Mouse (Mus musculus): ENCODE measurements around the gene Cep83. TPM values are rescaled to one million over a fixed set of nuclear protein-coding genes. Genes with fewer than 3 reads are reported as not detected.

Gene Cep83
- polyA plus RNA-seq, 1 experiment from 2014 or later: 30.1 TPM

DNA sequence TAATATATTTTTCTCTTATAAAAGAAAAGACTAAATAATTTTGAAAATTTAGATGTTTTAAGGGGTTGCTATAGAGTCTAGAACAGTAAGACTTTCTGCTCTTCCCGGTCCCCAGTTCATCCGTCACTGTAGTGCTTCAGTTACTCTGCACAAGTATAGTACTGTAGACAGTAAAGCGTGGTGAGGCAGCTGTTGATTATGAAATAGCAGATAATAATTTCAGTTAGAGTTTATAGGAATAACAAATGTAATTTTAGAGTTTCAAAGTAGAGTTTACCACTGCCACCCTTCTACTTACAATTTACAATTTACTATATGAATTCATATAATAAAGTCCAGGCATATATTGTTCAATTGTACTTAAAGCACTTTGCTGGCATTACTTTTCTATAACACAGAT, 42.0 kb downstream of the Cep83 start:
- H3K27ac ChIP-seq (replicated peaks; ENCODE audit: low read depth, low read length): no peak overlapping the region
- no peak overlapping the region for H3K4me2 ChIP-seq (ENCODE audit: low read depth, low read length)
- H3K9ac ChIP-seq (replicated peaks; ENCODE audit: low read length): no peak overlapping the region
- H3K4me1 ChIP-seq (ENCODE audit: control insufficient read depth, insufficient read depth, low read length): no peaks in the 10 kb centered on the region
- H3K9me3 ChIP-seq (replicated peaks; ENCODE audit: control insufficient read depth, low read length): no peaks in the 10 kb centered on the region
- WGBS: 93% methylated on average over 3 of the region's 3 CpGs
- H3K4me3 ChIP-seq (ENCODE audit: low read depth, low read length): no peak overlapping the region
- H3K27me3 ChIP-seq (ENCODE audit: control insufficient read depth, insufficient read depth, low read length): no peaks in the 10 kb centered on the region
- ATAC-seq (replicated peaks; ENCODE audit: insufficient number of reproducible peaks, low FRiP score, low TSS enrichment, low read depth): no peak
- no peak for DNase-seq (ENCODE audit: low spot score)
- H3K36me3 ChIP-seq (replicated peaks; ENCODE audit: control insufficient read depth, insufficient read depth, low read depth, low read length): no peaks in the 10 kb centered on the region

DNA sequence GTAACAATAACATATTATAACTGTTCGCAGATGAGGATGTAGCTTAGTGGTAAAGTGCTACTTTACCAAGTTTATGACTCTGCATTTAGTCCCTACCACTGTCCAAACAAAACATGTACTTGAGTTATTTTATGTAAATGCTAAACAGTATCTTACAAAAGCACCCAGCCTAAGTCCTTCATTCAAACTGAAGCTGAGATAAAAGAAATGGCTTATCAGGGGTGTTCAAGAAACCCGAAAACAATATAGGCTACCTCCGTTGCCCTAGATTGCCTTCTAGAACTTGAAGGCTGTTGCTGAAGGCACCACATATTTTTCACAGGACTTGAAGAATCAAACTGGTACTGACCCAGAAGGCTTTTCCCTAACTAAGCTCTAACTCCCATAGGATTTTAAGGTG, 46.4 kb downstream of the Cep83 start:
- no peak overlapping the region for H3K4me3 ChIP-seq (ENCODE audit: low read depth, low read length)
- DNase-seq (ENCODE audit: low spot score) (no peak), ATAC-seq (replicated peaks; ENCODE audit: insufficient number of reproducible peaks, low FRiP score, low TSS enrichment, low read depth) (no peak)
- no peaks in the 10 kb centered on the region for H3K4me1 ChIP-seq (ENCODE audit: control insufficient read depth, insufficient read depth, low read length)
- H3K9me3 ChIP-seq (replicated peaks; ENCODE audit: control insufficient read depth, low read length): no peaks in the 10 kb centered on the region
- WGBS: 93% methylated on average over 3 of the region's 3 CpGs
- no peak overlapping the region for H3K4me2 ChIP-seq (ENCODE audit: low read depth, low read length)
- H3K36me3 ChIP-seq (replicated peaks; ENCODE audit: control insufficient read depth, insufficient read depth, low read depth, low read length): no peaks in the 10 kb centered on the region
- H3K27me3 ChIP-seq (ENCODE audit: control insufficient read depth, insufficient read depth, low read length): no peaks in the 10 kb centered on the region
- H3K27ac ChIP-seq (replicated peaks; ENCODE audit: low read depth, low read length): no peak overlapping the region
- no peak overlapping the region for H3K9ac ChIP-seq (replicated peaks; ENCODE audit: low read length)

DNA sequence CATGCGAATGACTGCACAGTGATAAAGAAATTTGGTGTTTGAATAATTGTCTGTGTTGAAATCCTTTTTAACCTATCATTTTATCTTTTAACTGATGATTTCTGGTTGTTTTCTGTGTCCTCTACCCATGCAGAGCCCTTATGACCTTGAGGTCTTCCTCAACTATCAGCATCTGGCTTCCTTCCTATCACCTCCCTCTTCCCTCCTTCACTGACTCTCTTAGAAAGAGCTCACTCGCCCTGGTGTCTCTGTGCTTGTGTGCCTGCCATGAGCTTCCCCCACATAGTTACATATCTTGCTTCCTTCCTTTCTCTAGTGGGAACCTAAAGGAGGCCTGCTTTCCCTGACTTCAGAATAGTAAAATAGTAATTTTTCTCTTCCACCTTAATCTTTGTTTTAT, 51.8 kb downstream of the Cep83 start:
- 83% methylated on average over 2 of the region's 2 CpGs for WGBS

DNA sequence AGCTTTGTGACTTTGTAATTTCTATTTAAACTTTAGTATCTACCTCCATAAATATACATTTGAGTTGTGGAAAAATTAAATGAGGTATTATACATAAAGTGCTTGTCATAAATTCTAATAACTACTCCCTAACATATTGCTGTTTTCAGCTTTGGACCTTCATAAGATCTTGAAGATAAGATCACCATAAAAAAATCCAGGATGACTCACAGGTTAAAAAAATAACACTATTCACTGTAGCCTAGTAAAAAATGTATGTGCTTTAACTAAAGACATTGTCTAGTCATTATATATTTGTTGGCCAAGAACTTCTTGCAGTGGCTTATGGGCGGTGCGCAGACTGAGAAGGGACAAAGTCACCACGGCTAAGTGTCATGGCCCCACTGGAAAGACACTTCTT, 53.0 kb downstream of the Cep83 start:
- H3K27me3 ChIP-seq (ENCODE audit: control insufficient read depth, insufficient read depth, low read length): no peaks in the 10 kb centered on the region
- H3K4me2 ChIP-seq (ENCODE audit: low read depth, low read length): no peak overlapping the region
- no peaks in the 10 kb centered on the region for H3K4me1 ChIP-seq (ENCODE audit: control insufficient read depth, insufficient read depth, low read length)
- H3K4me3 ChIP-seq (ENCODE audit: low read depth, low read length): no peak overlapping the region
- 95% methylated on average over 3 of the region's 3 CpGs for WGBS
- no peaks in the 10 kb centered on the region for H3K36me3 ChIP-seq (replicated peaks; ENCODE audit: control insufficient read depth, insufficient read depth, low read depth, low read length)
- DNase-seq (ENCODE audit: low spot score): no peak
- H3K9ac ChIP-seq (replicated peaks; ENCODE audit: low read length): no peak overlapping the region
- ATAC-seq (replicated peaks; ENCODE audit: insufficient number of reproducible peaks, low FRiP score, low TSS enrichment, low read depth): no peak
- no peak overlapping the region for H3K27ac ChIP-seq (replicated peaks; ENCODE audit: low read depth, low read length)
- H3K9me3 ChIP-seq (replicated peaks; ENCODE audit: control insufficient read depth, low read length): no peaks in the 10 kb centered on the region

More for the DNA sequence above, 51.8 kb downstream of the Cep83 start:
- Histone ChIP-seq H3K27ac (replicated peaks; ENCODE audit: low read depth, low read length) (no peak overlapping the region), H3K4me2 (ENCODE audit: low read depth, low read length) (no peak overlapping the region), H3K36me3 (replicated peaks; ENCODE audit: control insufficient read depth, insufficient read depth, low read depth, low read length) (no peaks in the 10 kb centered on the region), H3K9ac (replicated peaks; ENCODE audit: low read length) (no peak overlapping the region), H3K4me1 (ENCODE audit: control insufficient read depth, insufficient read depth, low read length) (no peaks in the 10 kb centered on the region), H3K9me3 (replicated peaks; ENCODE audit: control insufficient read depth, low read length) (no peaks in the 10 kb centered on the region), H3K4me3 (ENCODE audit: low read depth, low read length) (no peak overlapping the region), H3K27me3 (ENCODE audit: control insufficient read depth, insufficient read depth, low read length) (no peaks in the 10 kb centered on the region)
- DNase-seq (ENCODE audit: low spot score) (no peak), ATAC-seq (replicated peaks; ENCODE audit: insufficient number of reproducible peaks, low FRiP score, low TSS enrichment, low read depth) (no peak)

DNA sequence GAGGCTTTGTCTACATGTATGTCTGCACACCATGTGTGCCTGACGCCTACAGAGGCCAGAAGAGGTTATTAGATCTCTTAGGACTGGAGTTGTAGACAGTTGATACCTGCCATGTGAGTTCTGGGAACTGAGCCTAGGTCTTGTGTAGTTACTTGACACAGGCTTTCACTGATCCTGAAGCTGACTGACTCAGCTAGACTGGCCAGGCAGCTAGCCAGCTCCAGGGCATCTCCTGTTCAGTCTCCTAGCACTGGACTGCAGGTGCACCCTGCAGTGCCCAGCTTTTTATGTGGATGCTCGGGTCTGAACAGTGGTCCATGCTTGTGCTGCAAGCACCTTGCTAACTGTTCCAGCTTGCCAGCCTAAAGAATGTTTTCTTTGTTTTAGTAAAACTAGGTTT, 58.6 kb downstream of the Cep83 start:
- no peaks in the 10 kb centered on the region for H3K4me1 ChIP-seq (ENCODE audit: control insufficient read depth, insufficient read depth, low read length)
- H3K4me3 ChIP-seq (ENCODE audit: low read depth, low read length): no peak overlapping the region
- H3K27me3 ChIP-seq (ENCODE audit: control insufficient read depth, insufficient read depth, low read length): no peaks in the 10 kb centered on the region
- no peak overlapping the region for H3K4me2 ChIP-seq (ENCODE audit: low read depth, low read length)
- H3K36me3 ChIP-seq (replicated peaks; ENCODE audit: control insufficient read depth, insufficient read depth, low read depth, low read length): no peaks in the 10 kb centered on the region
- no peak overlapping the region for H3K9ac ChIP-seq (replicated peaks; ENCODE audit: low read length)
- 84% methylated on average over 2 of the region's 2 CpGs for WGBS
- ATAC-seq (replicated peaks; ENCODE audit: insufficient number of reproducible peaks, low FRiP score, low TSS enrichment, low read depth) (no peak), DNase-seq (ENCODE audit: low spot score) (no peak)
- no peaks in the 10 kb centered on the region for H3K9me3 ChIP-seq (replicated peaks; ENCODE audit: control insufficient read depth, low read length)
- H3K27ac ChIP-seq (replicated peaks; ENCODE audit: low read depth, low read length): no peak overlapping the region

DNA sequence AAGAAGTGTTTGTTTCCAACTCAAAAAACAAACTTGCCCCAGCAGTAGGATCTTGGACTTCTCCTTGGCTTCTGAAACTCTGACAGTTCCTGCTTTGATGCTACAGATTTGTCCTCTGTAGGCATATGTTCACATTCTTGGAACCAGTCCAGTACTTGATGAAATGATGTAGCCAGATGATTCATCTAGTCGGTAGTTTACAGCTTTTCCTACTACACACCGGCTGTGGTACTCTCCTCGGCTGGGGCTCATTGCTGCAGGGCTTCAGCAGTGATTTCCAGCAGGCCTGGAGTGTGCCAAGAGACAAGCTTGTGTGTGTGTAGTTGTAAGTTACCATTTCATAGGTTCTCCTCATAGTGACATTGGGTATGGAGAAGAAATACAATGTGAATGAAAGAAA, 83.0 kb downstream of the Cep83 start:
- H3K27ac ChIP-seq (replicated peaks; ENCODE audit: low read depth, low read length): no peak overlapping the region
- no peak overlapping the region for H3K9ac ChIP-seq (replicated peaks; ENCODE audit: low read length)
- H3K36me3 ChIP-seq (replicated peaks; ENCODE audit: control insufficient read depth, insufficient read depth, low read depth, low read length): no peaks in the 10 kb centered on the region
- H3K4me1 ChIP-seq (ENCODE audit: control insufficient read depth, insufficient read depth, low read length): no peaks in the 10 kb centered on the region
- H3K4me2 ChIP-seq (ENCODE audit: low read depth, low read length): no peak overlapping the region
- no peak overlapping the region for H3K4me3 ChIP-seq (ENCODE audit: low read depth, low read length)
- WGBS: 75% methylated on average over 3 of the region's 3 CpGs
- H3K9me3 ChIP-seq (replicated peaks; ENCODE audit: control insufficient read depth, low read length): no peaks in the 10 kb centered on the region
- no peak for ATAC-seq (replicated peaks; ENCODE audit: insufficient number of reproducible peaks, low FRiP score, low TSS enrichment, low read depth)
- DNase-seq (ENCODE audit: low spot score): no peak
- no peaks in the 10 kb centered on the region for H3K27me3 ChIP-seq (ENCODE audit: control insufficient read depth, insufficient read depth, low read length)

DNA sequence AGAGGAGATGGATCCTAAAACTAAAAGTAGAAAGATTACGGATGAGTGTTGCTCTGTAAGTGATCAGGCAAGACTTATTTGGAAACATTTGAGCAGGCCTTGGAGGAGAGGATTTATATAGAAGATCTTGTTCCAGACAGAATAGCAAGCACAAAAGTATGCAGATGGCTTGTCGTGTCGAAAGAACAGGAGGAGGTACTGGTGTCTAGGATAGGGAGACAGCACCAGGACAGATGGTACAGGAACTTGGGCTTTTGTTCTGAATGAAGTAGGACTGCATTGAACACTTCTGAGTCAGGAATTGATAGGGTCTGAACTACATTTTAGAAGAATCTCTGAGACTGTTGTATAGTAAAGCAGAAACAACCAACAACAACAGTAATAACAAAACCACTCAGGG, 89.1 kb downstream of the Cep83 start:
- H3K4me1 ChIP-seq (ENCODE audit: control insufficient read depth, insufficient read depth, low read length): no peaks in the 10 kb centered on the region
- no peak overlapping the region for H3K4me2 ChIP-seq (ENCODE audit: low read depth, low read length)
- DNase-seq (ENCODE audit: low spot score): no peak
- H3K4me3 ChIP-seq (ENCODE audit: low read depth, low read length): no peak overlapping the region
- H3K9me3 ChIP-seq (replicated peaks; ENCODE audit: control insufficient read depth, low read length): no peaks in the 10 kb centered on the region
- no peak for ATAC-seq (replicated peaks; ENCODE audit: insufficient number of reproducible peaks, low FRiP score, low TSS enrichment, low read depth)
- H3K9ac ChIP-seq (replicated peaks; ENCODE audit: low read length): no peak overlapping the region
- WGBS: 96% methylated on average over 3 of the region's 3 CpGs
- no peak overlapping the region for H3K27ac ChIP-seq (replicated peaks; ENCODE audit: low read depth, low read length)
- no peaks in the 10 kb centered on the region for H3K36me3 ChIP-seq (replicated peaks; ENCODE audit: control insufficient read depth, insufficient read depth, low read depth, low read length)
- no peaks in the 10 kb centered on the region for H3K27me3 ChIP-seq (ENCODE audit: control insufficient read depth, insufficient read depth, low read length)

DNA sequence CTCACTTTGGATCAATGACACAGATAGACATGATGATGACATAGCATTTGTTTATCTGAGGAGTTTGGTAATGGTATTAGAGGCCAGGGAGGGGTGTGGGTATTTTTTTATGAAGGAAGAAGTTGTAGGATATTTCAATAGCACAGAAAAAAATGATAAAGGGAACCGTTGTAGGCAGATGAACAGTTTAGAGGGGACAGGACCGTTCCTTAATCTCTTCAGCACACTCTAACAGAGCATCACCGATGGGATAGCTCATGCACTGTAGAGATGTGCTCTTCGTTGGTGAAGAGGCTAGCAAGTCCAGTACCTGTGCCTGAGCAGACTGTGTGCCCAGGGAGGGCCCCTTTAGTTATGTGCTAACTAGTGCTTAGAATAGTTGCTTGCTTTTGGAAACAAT, 90.9 kb downstream of the Cep83 start:
- Histone ChIP-seq H3K4me1 (ENCODE audit: control insufficient read depth, insufficient read depth, low read length) (no peaks in the 10 kb centered on the region), H3K9ac (replicated peaks; ENCODE audit: low read length) (no peak overlapping the region), H3K27me3 (ENCODE audit: control insufficient read depth, insufficient read depth, low read length) (no peaks in the 10 kb centered on the region), H3K4me3 (ENCODE audit: low read depth, low read length) (no peak overlapping the region), H3K36me3 (replicated peaks; ENCODE audit: control insufficient read depth, insufficient read depth, low read depth, low read length) (no peaks in the 10 kb centered on the region), H3K9me3 (replicated peaks; ENCODE audit: control insufficient read depth, low read length) (no peaks in the 10 kb centered on the region), H3K4me2 (ENCODE audit: low read depth, low read length) (no peak overlapping the region), H3K27ac (replicated peaks; ENCODE audit: low read depth, low read length) (no peak overlapping the region)
- 98% methylated on average over 4 of the region's 4 CpGs for WGBS
- DNase-seq (ENCODE audit: low spot score) (no peak), ATAC-seq (replicated peaks; ENCODE audit: insufficient number of reproducible peaks, low FRiP score, low TSS enrichment, low read depth) (no peak)
